Mouse (Mus musculus) large intestine, adult 2 months (tissue): ENCODE data around the gene Ap2m1. TPM values are rescaled to one million over a fixed set of nuclear protein-coding genes. Genes with fewer than 3 reads are reported as not detected.

ENCODE experiments used
- DNase-seq: peaks from one replicate; pipeline ENCODE4 v3.0.0-alpha.2; 2012; ENCODE audit warnings: low read depth, low spot score
- WGBS: fragments of 180-500 bp; shearing (Covaris S2); methylation state at CpG from one replicate; pipeline ENCODE4 v1.1.7; 2018; 5-methylcytosine and 5-hydroxymethylcytosine counted together
- polyA plus RNA-seq: library from polyadenylated mRNA; depleted of rRNA; stranded (reverse); fragments of >200 nt; gene quantifications from 2 replicates; pipeline ENCODE4 v1.2.3, GENCODE M21; 2012

Gene Ap2m1
- polyA plus RNA-seq, 1 experiment = 553 TPM

DNA sequence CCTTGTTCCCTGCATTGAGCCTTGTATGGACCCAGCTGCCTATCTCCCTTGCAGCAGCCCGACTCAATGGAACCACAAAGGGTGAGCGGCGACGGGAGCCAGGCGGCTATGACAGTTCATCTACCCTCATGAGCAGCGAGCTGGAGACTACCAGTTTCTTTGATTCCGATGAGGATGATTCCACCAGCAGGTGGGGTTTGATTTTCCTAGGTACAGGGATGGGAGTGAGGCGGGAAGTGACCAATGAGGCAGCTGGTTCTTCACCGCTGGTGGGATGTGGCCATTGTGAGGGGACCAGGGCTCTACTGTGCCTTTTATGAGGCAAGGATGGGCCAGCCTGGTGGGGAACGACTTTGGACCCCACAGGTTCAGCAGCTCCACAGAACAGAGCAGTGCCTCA is 11.4 kb upstream of the Ap2m1 start:
- 85% methylated on average over 10 of the region's 10 CpGs for WGBS
- DNase-seq = no peak

DNA sequence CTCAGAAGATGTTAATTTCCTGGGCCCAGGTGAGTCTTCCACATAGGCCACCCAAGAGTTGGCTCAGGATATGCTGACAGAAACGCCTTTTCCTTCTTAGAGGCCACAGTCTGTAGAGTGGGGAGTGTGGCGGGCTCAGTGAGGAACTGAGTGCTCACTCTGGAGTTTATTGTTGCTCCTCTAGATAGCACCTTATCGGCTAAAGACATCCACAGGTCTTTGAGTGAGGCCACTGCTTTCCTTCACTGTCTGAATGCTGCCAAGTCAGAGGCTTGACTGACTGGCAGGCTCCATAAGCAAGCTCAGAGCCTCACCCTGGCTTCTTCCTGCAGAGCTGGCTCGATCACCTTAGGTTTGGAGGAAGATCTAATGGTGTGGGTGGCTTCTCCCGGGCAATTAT is 6.5 kb upstream of the Ap2m1 start:
- WGBS = 82% methylated on average over 5 of the region's 5 CpGs
- DNase-seq = no peak

DNA sequence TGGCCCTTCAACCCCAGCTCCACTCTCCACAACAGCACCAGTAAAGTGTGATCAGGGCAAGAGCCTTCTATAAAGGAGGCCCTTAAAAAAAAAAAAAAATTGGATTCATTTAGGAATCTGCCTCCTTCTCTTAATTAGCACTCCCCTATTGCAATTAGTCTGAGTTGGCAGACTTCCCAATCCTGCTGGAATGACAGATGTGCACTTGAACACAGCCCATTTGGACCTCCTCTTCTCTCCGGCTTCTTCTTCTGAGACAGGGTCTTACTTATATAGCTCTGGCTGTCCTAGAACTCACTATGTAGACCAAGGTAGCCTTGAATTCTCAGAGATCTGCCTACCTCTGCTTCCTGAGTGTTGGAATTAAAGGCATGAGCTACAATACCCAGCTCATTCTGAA is 5.9 kb upstream of the Ap2m1 start:
- DNase-seq = no peak
- 67% methylated on average over 1 of the region's 1 CpGs for WGBS

- WGBS = 96% methylated on average over 20 of the region's 20 CpGs
- DNase-seq = no peak
Measured at GRCm38 (mm10) chr16:20530941-20531340, 4.3 kb upstream of the Ap2m1 start.

DNA sequence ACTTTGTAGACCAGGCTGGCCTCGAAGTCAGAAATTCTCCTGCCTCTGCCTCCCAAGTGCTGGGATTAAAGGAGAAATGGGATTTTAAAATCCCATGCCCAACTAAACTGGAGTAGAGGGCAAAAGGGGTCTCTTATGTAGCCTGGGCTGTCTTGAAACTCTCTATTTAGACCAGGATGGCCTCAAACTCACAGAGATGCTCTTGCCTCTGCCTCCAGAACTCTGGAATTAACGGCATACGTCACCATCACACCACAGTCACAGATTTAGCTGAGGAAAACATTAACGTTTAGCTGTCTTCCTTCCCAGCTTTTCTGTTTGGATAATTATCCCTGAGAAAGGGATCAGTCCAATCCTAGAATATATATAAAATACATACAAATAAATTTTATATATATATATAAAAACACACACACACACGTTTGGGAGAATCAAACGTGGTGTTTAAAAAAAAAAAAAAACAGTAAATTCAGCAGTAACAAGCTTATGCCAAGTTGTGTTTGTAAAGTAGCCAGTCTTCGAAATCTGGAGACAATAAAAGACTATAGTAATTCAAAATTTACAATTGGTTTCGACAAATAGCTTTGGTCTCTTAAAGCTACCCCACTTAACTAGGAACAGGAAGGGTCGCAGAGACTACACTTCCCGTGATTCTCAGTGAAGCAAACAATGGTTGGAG is 522 bp upstream of the Ap2m1 start:
- WGBS = 28% methylated on average over 10 of the region's 10 CpGs
- DNase-seq = no peak

DNA sequence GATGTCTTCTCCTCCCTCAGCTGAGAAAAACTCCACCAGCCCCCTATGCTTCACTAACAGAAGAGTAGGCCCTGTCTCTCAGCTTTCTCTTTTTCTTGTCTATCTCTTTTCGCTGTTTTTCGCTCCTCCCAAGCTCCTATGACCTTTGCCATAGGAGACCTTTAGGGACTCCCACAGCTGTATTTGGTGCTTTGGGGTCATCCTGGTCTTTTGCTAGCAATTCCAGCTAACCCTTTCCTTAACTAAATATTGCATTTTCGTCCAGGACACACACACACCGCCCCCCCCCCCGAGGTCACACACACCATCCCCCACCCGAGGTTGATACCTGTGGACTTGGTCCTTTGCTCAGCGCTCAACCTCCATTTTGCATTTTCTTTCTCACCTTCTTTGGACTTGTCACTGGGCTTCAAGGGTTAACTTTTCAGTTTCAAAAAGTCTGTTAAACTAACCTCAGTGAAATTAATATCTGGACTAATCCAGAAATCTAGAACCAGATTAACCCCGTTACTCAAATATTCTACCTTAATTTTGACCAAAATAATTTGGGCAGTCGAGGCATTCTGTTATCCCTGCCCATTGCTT is 895 bp downstream of the Ap2m1 start:
- 22% methylated on average over 9 of the region's 9 CpGs for WGBS
- DNase-seq = no peak

GRCm38 (mm10) chr16:20537071-20537471 is 1.8 kb downstream of the Ap2m1 start:
- no peak for DNase-seq
- WGBS = 27% methylated on average over 5 of the region's 5 CpGs

DNA sequence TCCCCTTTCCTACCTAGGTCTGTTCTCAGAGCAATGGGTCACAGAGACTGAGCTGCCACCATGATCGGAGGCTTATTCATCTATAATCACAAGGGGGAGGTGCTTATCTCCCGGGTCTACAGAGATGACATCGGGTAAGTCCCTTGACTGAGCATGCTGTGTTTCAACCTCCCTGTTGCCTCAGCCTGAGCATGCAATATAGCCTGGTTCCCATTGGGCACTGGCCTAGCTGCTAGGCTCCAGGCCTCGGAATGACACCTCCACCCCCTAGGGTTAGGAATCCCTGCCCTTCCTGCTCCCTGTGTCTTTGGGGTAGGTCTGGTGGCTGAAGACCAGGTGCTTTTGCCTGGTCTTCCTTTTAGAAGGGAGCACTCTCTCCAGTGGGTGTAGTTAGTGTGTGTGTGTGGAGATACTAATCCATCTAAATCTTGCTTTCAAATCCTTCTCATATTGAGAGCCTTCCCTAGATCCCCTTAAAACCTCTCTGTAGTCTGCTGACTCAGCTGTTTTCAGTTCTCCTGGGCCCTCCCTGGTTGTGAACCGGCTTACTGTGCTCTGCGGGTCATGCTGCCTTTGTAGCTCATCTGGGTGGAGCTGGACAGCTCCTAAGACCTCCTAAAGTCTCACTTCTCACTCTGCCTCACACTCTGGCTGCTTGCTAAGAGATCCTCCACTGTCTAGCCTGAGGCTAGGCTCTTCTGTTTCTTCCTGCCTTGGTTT is 2.5 kb downstream of the Ap2m1 start:
- 42% methylated on average over 6 of the region's 6 CpGs for WGBS
- DNase-seq = no peak

GRCm38 (mm10) chr16:20539649-20540048 is 4.4 kb downstream of the Ap2m1 start:
- DNase-seq = no peak
- 78% methylated on average over 3 of the region's 3 CpGs for WGBS

DNA sequence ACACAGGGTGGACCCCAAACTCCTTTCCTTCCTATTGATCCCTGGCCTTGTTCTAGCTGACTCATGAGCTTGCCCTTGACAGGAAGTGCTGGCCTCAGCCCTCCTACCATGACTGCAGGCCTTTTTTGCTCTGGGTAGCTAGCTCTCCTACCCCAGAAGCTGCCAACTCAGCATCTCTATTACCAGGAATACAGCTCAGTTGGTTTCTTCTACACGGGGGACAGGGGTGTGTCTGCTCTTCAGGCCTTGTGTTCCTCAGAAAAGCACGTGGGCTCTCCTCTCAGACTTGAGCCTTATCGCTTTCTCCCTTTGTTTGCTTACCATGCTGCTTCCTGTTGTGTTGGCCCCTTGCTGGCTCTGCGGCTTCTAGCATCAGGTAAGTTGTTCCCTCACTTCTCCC is 5.2 kb downstream of the Ap2m1 start:
- DNase-seq = no peak
- WGBS = 50% methylated on average over 4 of the region's 4 CpGs

- 94% methylated on average over 10 of the region's 10 CpGs for WGBS
- DNase-seq = no peak
Measured at GRCm38 (mm10) chr16:20545696-20546095, 10.4 kb downstream of the Ap2m1 start.

- 23% methylated on average over 5 of the region's 5 CpGs for WGBS
- no peak for DNase-seq
Measured at GRCm38 (mm10) chr16:20547423-20547822, 12.1 kb downstream of the Ap2m1 start.

DNA sequence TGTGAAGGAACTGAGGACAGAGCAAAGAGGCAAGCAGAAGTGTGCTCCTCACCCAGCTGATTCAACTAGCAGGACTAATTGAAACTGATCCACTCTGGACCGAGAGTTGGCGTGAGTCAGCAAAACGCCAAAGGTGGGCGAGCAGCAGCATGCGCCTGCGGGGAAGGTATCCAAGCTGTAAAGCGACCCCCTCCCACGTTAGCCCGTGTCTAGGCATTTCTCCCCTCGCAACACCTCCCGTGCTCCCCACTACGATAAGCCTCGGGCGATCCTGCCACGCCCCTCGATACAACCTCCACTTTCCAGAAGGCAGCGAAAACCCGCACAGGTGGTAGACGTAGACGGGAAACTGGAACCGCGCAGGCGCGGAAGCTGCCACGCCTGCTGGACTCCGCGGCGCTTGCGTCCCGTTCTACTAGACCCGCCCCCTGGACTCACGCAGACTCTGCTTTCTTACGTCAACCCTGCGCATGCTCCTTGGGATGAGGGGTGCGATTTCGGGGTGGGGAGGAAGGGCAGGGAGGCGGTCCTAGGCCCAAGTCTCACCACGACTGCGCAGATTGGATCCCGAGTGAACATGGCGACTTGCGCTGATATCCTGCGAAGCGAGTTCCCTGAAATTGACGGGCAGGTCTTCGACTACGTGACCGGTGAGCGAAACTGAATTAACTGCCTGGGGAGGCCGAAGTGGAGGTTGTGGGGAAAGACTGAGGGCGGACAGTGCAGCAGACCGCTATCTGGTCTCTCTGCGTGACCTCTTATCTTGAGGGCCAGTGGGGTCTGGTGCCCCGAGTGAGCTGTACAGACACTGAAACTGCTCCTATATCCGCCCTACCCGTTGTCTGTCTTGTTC is 13.0 kb downstream of the Ap2m1 start, which contains the start of gene Abcf3:
Abcf3 (plus strand) TSS at position 482 of the 853 bp plus-strand sequence.
- under 1% methylated on average over 56 of the region's 56 CpGs for WGBS
- DNase-seq = peak; percentile 99

DNA sequence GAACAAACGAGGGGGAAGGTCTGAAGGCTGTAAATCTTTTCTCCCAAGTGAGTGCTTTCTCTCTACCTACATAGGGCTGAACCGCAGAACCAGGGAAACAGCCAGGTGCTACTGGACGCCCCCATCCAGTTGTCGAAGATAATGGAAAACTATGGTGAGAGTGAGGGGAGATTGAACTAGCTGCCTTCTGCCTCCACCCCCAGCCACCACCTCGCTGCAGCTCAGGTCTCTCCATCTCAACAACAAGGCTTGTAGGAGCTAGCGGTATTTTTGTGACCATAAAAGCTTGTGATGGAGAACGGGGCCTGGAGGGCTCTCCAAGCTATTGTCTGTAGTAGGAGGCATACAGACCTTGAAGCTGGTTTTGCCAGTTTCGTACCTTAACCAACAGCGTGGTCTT is 13.9 kb downstream of the Ap2m1 start:
- no peak for DNase-seq
- WGBS = 32% methylated on average over 9 of the region's 9 CpGs

DNA sequence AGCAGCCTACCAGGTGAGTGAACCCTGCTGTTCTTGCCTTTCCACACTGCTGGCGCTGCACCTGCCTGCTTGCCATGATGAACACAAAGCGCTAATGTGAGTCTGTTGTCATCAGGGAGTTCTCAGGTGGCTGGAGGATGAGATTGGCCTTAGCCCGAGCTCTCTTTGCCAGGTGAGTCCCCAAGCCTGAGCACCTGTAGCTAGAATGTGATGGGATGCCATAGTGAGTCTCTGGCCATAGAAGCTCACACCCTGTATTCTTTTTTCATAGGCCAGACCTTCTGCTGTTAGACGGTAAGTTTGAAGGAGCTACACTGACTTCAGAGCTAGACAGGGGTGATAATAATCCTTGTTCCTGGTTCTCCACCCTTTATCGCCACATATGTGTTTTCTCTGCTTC is 16.4 kb downstream of the Ap2m1 start:
- WGBS = 98% methylated on average over 5 of the region's 5 CpGs
- no peak for DNase-seq

- no peak for DNase-seq
- 50% methylated on average over 1 of the region's 1 CpGs for WGBS
Measured at GRCm38 (mm10) chr16:20552594-20552993, 17.3 kb downstream of the Ap2m1 start.

- WGBS = 84% methylated on average over 6 of the region's 6 CpGs
- DNase-seq = no peak
Measured at GRCm38 (mm10) chr16:20555000-20555399, 19.7 kb downstream of the Ap2m1 start.

GRCm38 (mm10) chr16:20557381-20557780 is 22.1 kb downstream of the Ap2m1 start:
- 61% methylated on average over 7 of the region's 7 CpGs for WGBS
- DNase-seq = no peak

DNA sequence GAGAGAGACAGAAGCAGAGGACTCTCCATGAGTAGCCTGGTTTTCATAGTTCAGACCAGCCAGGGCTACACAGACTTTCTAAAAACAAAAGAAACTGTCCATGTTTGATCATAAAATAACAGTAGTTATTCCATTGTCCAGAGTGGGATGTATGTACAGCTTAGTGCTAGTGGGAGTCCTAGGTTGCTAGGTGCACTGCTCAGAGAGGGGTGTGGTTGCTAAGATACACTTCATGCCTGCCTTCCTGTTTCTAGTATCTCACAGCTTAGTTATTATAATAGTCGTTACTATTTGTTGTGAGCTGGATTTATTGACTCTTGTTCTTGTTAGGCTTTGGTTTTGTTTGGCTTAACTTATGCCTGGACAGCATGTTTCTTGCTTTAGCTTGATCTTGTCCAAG is 29.8 kb downstream of the Ap2m1 start:
- WGBS = 26% methylated on average over 1 of the region's 1 CpGs
- DNase-seq = no peak

- WGBS = 1% methylated on average over 24 of the region's 24 CpGs
Measured at GRCm38 (mm10) chr16:20589366-20589938, 54.2 kb downstream of the Ap2m1 start, which contains the start of gene Vwa5b2. Gene Vwa5b2 (plus strand): TSS chr16:20589471.

More at GRCm38 (mm10) chr16:20589366-20589938, 54.2 kb downstream of the Ap2m1 start, which contains the start of gene Vwa5b2:
- no peak for DNase-seq
